Mouse (Mus musculus): Measurements from ENCODE around the gene Tmem132a.

DNA sequence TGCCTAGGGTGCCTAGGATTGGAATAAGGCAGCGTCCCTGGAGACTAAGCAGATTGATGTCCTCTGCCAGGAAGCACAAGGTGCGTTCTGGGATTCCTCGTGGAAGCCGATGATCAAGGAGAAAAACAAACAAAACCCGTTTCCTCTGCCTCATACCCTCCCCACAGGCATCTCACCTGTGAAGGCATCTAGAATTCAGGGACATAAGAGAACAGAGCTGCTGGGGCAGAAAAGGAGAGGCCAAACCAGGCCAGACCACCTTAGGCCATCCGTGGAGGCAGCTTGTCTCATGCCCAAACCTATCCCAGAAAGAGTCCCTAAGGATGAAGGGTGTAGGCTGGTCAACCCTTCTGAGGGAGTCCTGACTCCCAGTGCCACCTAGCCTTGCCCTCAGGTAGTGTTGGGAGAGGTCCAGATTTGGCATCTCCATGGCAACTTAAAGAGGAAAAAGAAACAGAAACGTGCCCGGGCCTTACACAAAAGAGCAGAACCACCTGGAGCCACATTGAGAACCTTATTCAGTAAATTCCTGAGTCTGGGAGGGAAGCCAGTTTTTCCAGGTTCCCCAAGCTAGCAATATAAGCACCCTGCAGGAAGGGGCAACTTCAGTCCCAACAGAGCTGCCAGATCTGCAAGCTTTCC is at the start of gene Tmem132a:
- TF ChIP-seq POLR2A (IDR thresholded peaks at IDR 0.05; ENCODE audit: low read depth, low read length): no peak
- no peak for TF ChIP-seq CTCF (IDR thresholded peaks at IDR 0.05; ENCODE audit: extremely low read depth, insufficient read depth, insufficient read length, insufficient replicate concordance)
